Mouse (Mus musculus) CH12.LX (cell line): ENCODE results near the gene Ddx47. TPM values are rescaled to one million over a fixed set of nuclear protein-coding genes. Genes with fewer than 3 reads are reported as not detected.
A peak's percentile ranks its signal among the peaks of the same experiment; 100 is the strongest.

Experiments used
- DNase-seq: peaks from one replicate; pipeline ENCODE4 v3.0.0-alpha.2; 2013; ENCODE audit errors: extremely low read depth
- H3K27ac ChIP-seq: 2 replicates; pipeline ENCODE4 v1.5.1; 2012; ENCODE audit warnings: low read depth, mild to moderate bottlenecking, control low read depth, moderate library complexity; ENCODE audit not compliant: insufficient read depth
- H3K27me3 ChIP-seq: replicated peaks from 2 replicates; pipeline ENCODE3; 2012; ENCODE audit warnings: inconsistent platforms
- H3K36me3 ChIP-seq, 2 experiments: replicated peaks in 1 of 2; 2 replicates each; pipeline versions ENCODE3 to v1.6.1; 2012; ENCODE audit warnings: inconsistent platforms in 1 of 2, low read length in 1 of 2, mild to moderate bottlenecking in 1 of 2, mixed read lengths in 1 of 2, moderate library complexity in 1 of 2; ENCODE audit not compliant: control insufficient read depth in 1 of 2, insufficient read depth in 1 of 2
- H3K4me1 ChIP-seq, 2 experiments: 2 replicates each; pipeline ENCODE4 v1.6.1; 2012; ENCODE audit warnings: inconsistent platforms in 1 of 2, moderate library complexity in 1 of 2; ENCODE audit not compliant: insufficient read depth in 2 of 2, control insufficient read depth in 1 of 2
- H3K4me2 ChIP-seq: 2 replicates; pipeline ENCODE4 v1.6.1; 2012; ENCODE audit warnings: low read depth, mild to moderate bottlenecking, control low read depth; ENCODE audit not compliant: poor library complexity, insufficient read depth, severe bottlenecking
- H3K4me3 ChIP-seq, 3 experiments: fragments of 150-350 bp in 1 of 3; sonication (generic) in 1 of 3; replicated peaks in 1 of 3; 2 replicates each; pipeline versions ENCODE3 to v1.5.1; 2011 to 2012; ENCODE audit warnings: low read depth in 2 of 3, low read length in 2 of 3, mild to moderate bottlenecking in 2 of 3, moderate library complexity in 2 of 3, control low read depth in 1 of 3, improper control_type of control experiment in 1 of 3, inconsistent platforms in 1 of 3, mixed read lengths in 1 of 3; ENCODE audit not compliant: poor library complexity in 1 of 3
- H3K79me2 ChIP-seq: replicated peaks from 2 replicates; pipeline ENCODE4 v1.6.1; 2012; ENCODE audit warnings: mild to moderate bottlenecking, moderate library complexity; ENCODE audit not compliant: control insufficient read depth, poor library complexity, insufficient read depth, severe bottlenecking; ENCODE audit errors: extremely low read depth
- H3K9ac ChIP-seq: 2 replicates; pipeline ENCODE4 v1.6.1; 2012; ENCODE audit warnings: low read depth, mild to moderate bottlenecking, control low read depth, moderate library complexity; ENCODE audit not compliant: insufficient read depth
- H3K9me3 ChIP-seq: replicated peaks from 2 replicates; pipeline ENCODE3; 2012; ENCODE audit warnings: low read length, inconsistent platforms, mixed read lengths
- CHD2 ChIP-seq: IDR thresholded peaks from 2 replicates; pipeline ENCODE4 v1.6.1; 2011; ENCODE audit warnings: low read length, improper control_type of control experiment
- CTCF ChIP-seq, 2 experiments: IDR thresholded peaks in 1 of 2; conservative IDR thresholded peaks in 1 of 2; 2 replicates each; pipeline ENCODE4 v1.5.1; 2011 to 2012; ENCODE audit warnings: low read depth in 2 of 2, low read length in 2 of 2, improper control_type of control experiment in 1 of 2, inconsistent platforms in 1 of 2, mild to moderate bottlenecking in 1 of 2, moderate library complexity in 1 of 2
- E2F4 ChIP-seq: IDR thresholded peaks from 2 replicates; pipeline ENCODE4 v1.6.1; 2011; ENCODE audit warnings: low read depth, low read length, improper control_type of control experiment; ENCODE audit not compliant: insufficient replicate concordance
- ELF1 ChIP-seq: IDR thresholded peaks from 2 replicates; pipeline ENCODE4 v1.6.1; 2014; ENCODE audit warnings: low read depth, mild to moderate bottlenecking, inconsistent platforms, low read length, improper control_type of control experiment
- HCFC1 ChIP-seq: IDR thresholded peaks from 2 replicates; pipeline ENCODE4 v1.6.1; 2012; ENCODE audit warnings: low read depth, mild to moderate bottlenecking, inconsistent platforms, low read length, improper control_type of control experiment
- IRF4 ChIP-seq: IDR thresholded peaks from 2 replicates; pipeline ENCODE4 v1.6.1; 2014; ENCODE audit warnings: low read depth, mild to moderate bottlenecking, inconsistent platforms, low read length, improper control_type of control experiment
- JUN ChIP-seq: IDR thresholded peaks from 2 replicates; pipeline ENCODE4 v1.6.1; 2011; ENCODE audit warnings: low read depth, mild to moderate bottlenecking, low read length, improper control_type of control experiment, moderate library complexity; ENCODE audit not compliant: insufficient read depth
- JUND ChIP-seq: conservative IDR thresholded peaks from 2 replicates; pipeline ENCODE4 v1.6.1; 2011; ENCODE audit warnings: low read depth, low read length, improper control_type of control experiment
- KAT2A ChIP-seq: IDR thresholded peaks from 2 replicates; pipeline ENCODE4 v1.6.1; 2012; ENCODE audit warnings: low read length, improper control_type of control experiment, inconsistent platforms; ENCODE audit not compliant: insufficient replicate concordance
- MAX ChIP-seq: IDR thresholded peaks from 2 replicates; pipeline ENCODE4 v1.6.1; 2011; ENCODE audit warnings: low read length, improper control_type of control experiment
- MAZ ChIP-seq: IDR thresholded peaks from 2 replicates; pipeline ENCODE4 v1.6.1; 2012; ENCODE audit warnings: low read depth, mild to moderate bottlenecking, inconsistent platforms, low read length, improper control_type of control experiment, moderate library complexity
- MEF2A ChIP-seq: IDR thresholded peaks from 2 replicates; pipeline ENCODE4 v1.6.1; 2014; ENCODE audit warnings: low read depth, mild to moderate bottlenecking, inconsistent platforms, low read length, improper control_type of control experiment, borderline replicate concordance
- MXI1 ChIP-seq: IDR thresholded peaks from 2 replicates; pipeline ENCODE4 v1.6.1; 2011; ENCODE audit warnings: mild to moderate bottlenecking, low read depth, low read length, improper control_type of control experiment
- NELFE ChIP-seq: IDR thresholded peaks from 2 replicates; pipeline ENCODE4 v1.6.1; 2011; ENCODE audit warnings: low read depth, low read length, improper control_type of control experiment
- POLR2AphosphoS2 ChIP-seq: IDR thresholded peaks from 2 replicates; pipeline ENCODE4 v1.6.1; 2011; ENCODE audit warnings: low read depth, low read length, improper control_type of control experiment
- RCOR1 ChIP-seq: conservative IDR thresholded peaks from 2 replicates; pipeline ENCODE4 v1.6.1; 2012; ENCODE audit warnings: low read depth, mild to moderate bottlenecking, inconsistent platforms, low read length, improper control_type of control experiment
- SIN3A ChIP-seq: IDR thresholded peaks from 2 replicates; pipeline ENCODE4 v1.6.1; 2012; ENCODE audit warnings: low read length, improper control_type of control experiment, inconsistent platforms
- SMC3 ChIP-seq: IDR thresholded peaks from 2 replicates; pipeline ENCODE4 v1.6.1; 2011; ENCODE audit warnings: low read depth, low read length, improper control_type of control experiment
- TBP ChIP-seq: conservative IDR thresholded peaks from 2 replicates; pipeline ENCODE4 v1.6.1; 2011; ENCODE audit warnings: low read depth, low read length, improper control_type of control experiment
- TCF12 ChIP-seq: IDR thresholded peaks from 2 replicates; pipeline ENCODE4 v1.6.1; 2014; ENCODE audit warnings: low read depth, mild to moderate bottlenecking, inconsistent platforms, low read length, improper control_type of control experiment
- UBTF ChIP-seq: IDR thresholded peaks from 2 replicates; pipeline ENCODE4 v1.6.1; 2012; ENCODE audit warnings: low read depth, mild to moderate bottlenecking, inconsistent platforms, low read length, improper control_type of control experiment, moderate library complexity
- USF2 ChIP-seq: conservative IDR thresholded peaks from 2 replicates; pipeline ENCODE4 v1.6.1; 2011; ENCODE audit warnings: low read depth, low read length, improper control_type of control experiment
- ZC3H11A ChIP-seq: IDR thresholded peaks from 2 replicates; pipeline ENCODE4 v1.6.1; 2012; ENCODE audit warnings: low read depth, mild to moderate bottlenecking, inconsistent platforms, low read length, improper control_type of control experiment
- ZKSCAN1 ChIP-seq: IDR thresholded peaks from 2 replicates; pipeline ENCODE4 v1.6.1; 2012; ENCODE audit warnings: low read depth, inconsistent platforms, low read length, improper control_type of control experiment, borderline replicate concordance
- ZMIZ1 ChIP-seq: IDR thresholded peaks from 2 replicates; pipeline ENCODE4 v1.6.1; 2012; ENCODE audit warnings: low read depth, mild to moderate bottlenecking, inconsistent platforms, low read length, improper control_type of control experiment
- ZNF384 ChIP-seq: IDR thresholded peaks from 2 replicates; pipeline ENCODE4 v1.6.1; 2012; ENCODE audit warnings: low read depth, low read length, improper control_type of control experiment, inconsistent platforms
- dilution Hi-C: fragments of 300-500 bp; cut with MboI; formaldehyde crosslinking; loops from 2 replicates; pipeline ENCODE4 v1.14.3; 2020; ENCODE audit warnings: low sequenced_read_pairs; ENCODE audit not compliant: extremely low pct_unique_long_range_greater_than_20kb, extremely low pct_ligation_motif_present
- in situ Hi-C: fragments of 300-500 bp; cut with MboI; formaldehyde crosslinking; loops from 3 replicates; pipeline ENCODE4 v1.14.3; 2019; ENCODE audit warnings: low sequenced_read_pairs, low pct_ligation_motif_present, low pct_unique_long_range_greater_than_20kb, mixed read lengths
- polyA plus RNA-seq: library from polyadenylated mRNA; unstranded; fragments of >175 nt; gene quantifications from 2 replicates; pipeline ENCODE4 v1.2.1, GENCODE M21; 2012; ENCODE audit warnings: low read depth; ENCODE audit not compliant: insufficient read length
- total RNA-seq, 2 experiments: library from RNA; depleted of rRNA; stranded (reverse); fragments of 300-350 nt in 1 of 2; fragments of >200 nt in 1 of 2; gene quantifications; 2 replicates each; pipeline ENCODE4 v1.2.3; 2012 to 2014

The Ddx47 gene
- total and polyA plus RNA-seq, 3 experiments: 61.4 to 110 (median 82.6) TPM

DNA sequence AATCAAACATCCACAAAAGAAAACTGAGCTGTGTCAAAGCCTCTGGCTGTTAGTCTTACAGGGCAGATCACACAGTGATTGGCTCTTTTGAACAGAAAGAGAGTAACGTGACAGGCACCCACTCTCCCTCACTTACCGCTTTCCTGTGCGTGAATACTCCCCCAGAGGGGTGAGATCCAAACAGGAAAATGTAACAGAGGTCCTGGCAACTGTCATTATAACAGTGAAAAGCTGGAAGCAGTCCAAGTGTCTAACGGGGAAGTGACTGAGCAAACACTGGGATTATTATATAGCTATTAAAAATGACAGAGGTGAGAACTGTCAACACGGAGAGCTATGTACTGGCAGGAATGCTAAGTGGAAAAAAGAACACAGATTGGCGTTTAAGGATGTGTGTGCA lies 34.8 kb upstream of the Ddx47 start:
- H3K9ac ChIP-seq: no peak overlapping the region
- H3K4me2 ChIP-seq: no peak overlapping the region
- H3K4me3 ChIP-seq: no peak overlapping the region
- H3K4me1 ChIP-seq: peaks cover under 1 to 15% of the 10 kb centered on the region in 2 experiments; a peak in 3 of 4 replicates
- in situ Hi-C loops: loop anchor here (25.0 kb wide), 1 partner anchor 339 kb away; the partner anchor contains the start of genes Borcs5 and Mansc1
- H3K27ac ChIP-seq: no peak overlapping the region
- TF ChIP-seq USF2 (no peak), CTCF (conservative IDR thresholded peaks at IDR 0.05 in 1 of 2, IDR thresholded peaks at IDR 0.05 in 1 of 2; ENCODE audit: low read depth in 2 of 2, low read length in 2 of 2) (no peak), KAT2A (no peak), JUN (no peak), ZNF384 (no peak), MAX (no peak), SIN3A (no peak), ZC3H11A (no peak), ZKSCAN1 (no peak), E2F4 (no peak), ELF1 (no peak), CHD2 (no peak)
- TF ChIP-seq, all 38 proteins: peak for 0
- DNase-seq: no peak
- H3K9me3 ChIP-seq: no peaks in the 10 kb centered on the region
- H3K79me2 ChIP-seq: no peaks in the 10 kb centered on the region
- no peaks in the 10 kb centered on the region for H3K36me3 ChIP-seq
- peaks cover 2% of the 10 kb centered on the region for H3K27me3 ChIP-seq
- dilution Hi-C loops: no loop called here

DNA sequence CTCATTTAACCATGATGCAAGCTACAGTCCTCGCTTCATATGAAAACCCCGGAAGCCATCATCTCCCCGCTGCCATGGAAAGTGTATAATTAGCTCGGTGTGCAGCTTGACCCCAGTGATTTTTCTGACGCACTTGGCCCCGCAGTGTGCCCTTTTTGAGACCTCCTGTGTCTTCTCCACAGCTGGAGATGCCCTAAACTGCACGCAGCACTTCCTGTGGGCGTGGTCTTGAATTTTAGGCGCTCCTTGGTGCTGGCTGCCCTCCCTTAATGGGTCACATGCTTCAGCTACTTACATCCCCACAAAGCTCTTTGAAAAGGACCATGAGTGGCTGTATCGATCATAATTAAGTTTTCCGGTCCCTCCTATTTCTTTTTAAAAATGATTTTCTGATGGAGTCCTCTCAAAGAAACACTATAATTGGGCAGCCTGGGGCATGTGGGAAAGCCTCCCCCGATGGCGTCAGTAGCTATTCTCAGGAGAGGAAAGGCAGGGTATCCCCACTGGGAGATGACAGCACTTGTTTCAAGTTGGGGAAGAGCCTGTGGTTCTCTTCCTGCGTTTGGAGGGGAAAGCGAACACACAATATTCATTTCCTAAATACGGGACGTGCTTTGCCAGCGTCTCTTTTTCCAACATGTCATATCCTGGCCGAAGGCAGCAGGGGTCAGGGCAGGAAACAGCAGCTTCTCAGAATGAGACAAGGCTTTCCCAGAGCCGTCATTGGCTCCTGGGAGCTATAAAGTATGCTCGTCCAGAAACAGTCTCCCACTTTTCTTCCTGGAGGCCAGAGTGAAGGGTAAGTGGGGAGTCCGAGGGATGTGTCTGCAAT lies 30.0 kb upstream of the Ddx47 start, which contains the start of gene Apold1:
TSS of gene Apold1 (plus strand) at position 488 of the 832 bp plus-strand sequence.
- H3K4me1 ChIP-seq: peaks cover 5 to 39% of the 10 kb centered on the region in 2 experiments; a peak in 3 of 4 replicates
- TF ChIP-seq JUND (no peak), ZMIZ1 (no peak; the same call in 1 of the 2 replicates), MAZ (peak; percentile 66; the same call in 1 of the 2 replicates), IRF4 (peak; percentile 17; the same call in 1 of the 2 replicates), NELFE (peak; percentile 41; the same call in 1 of the 2 replicates), ZKSCAN1 (no peak), MEF2A (peak; percentile 91), ELF1 (peak; percentile 84), TCF12 (peak; percentile 50; the same call in 1 of the 2 replicates), CHD2 (peak; percentile 52; the same call in 1 of the 2 replicates), KAT2A (0 out of 2 replicates have a peak, but pooled peaks have one; percentile 49), USF2 (no peak; the same call in none of the 2 replicates), HCFC1 (0 out of 2 replicates have a peak, but pooled peaks have one; percentile 6), SMC3 (no peak), ZNF384 (no peak), TBP (0 out of 2 replicates have a peak, but pooled peaks have one; percentile 12), ZC3H11A (no peak), CTCF (conservative IDR thresholded peaks at IDR 0.05 in 1 of 2, IDR thresholded peaks at IDR 0.05 in 1 of 2; ENCODE audit: low read depth in 2 of 2, low read length in 2 of 2) (no peak), UBTF (0 out of 2 replicates have a peak, but pooled peaks have one; percentile 42), MXI1 (peak; percentile 42; the same call in 1 of the 2 replicates), JUN (peak; percentile 31; the same call in 1 of the 2 replicates), POLR2AphosphoS2 (no peak), RCOR1 (peak; percentile 69; the same call in 1 of the 2 replicates)

More for the DNA sequence above, 30.0 kb upstream of the Ddx47 start, which contains the start of gene Apold1:
- dilution Hi-C loops (no loop called here), in situ Hi-C loops (loop anchor here (25.0 kb wide), 1 partner anchor 344 kb away; the partner anchor contains the start of genes Borcs5 and Mansc1)
- peak; percentile 88 for DNase-seq
- no peaks in the 10 kb centered on the region for H3K9me3 ChIP-seq
- H3K27ac ChIP-seq: 0 out of 2 replicates have a peak within 1 kb of the TSS, but pooled peaks have one; percentile 7
- peak within 1 kb of the TSS; percentile 9 to 22 (median 21) for H3K4me3 ChIP-seq
- H3K27me3 ChIP-seq: peaks cover 13% of the 10 kb centered on the region
- H3K79me2 ChIP-seq: no peaks in the 10 kb centered on the region
- peak within 1 kb of the TSS; percentile 84 for H3K4me2 ChIP-seq
- H3K36me3 ChIP-seq: no peaks in the 10 kb centered on the region
- H3K9ac ChIP-seq: peak within 1 kb of the TSS; percentile 46; the same call in 1 of the 2 replicates
